Mouse (Mus musculus): ENCODE measurements around the gene Gpr26.

DNA sequence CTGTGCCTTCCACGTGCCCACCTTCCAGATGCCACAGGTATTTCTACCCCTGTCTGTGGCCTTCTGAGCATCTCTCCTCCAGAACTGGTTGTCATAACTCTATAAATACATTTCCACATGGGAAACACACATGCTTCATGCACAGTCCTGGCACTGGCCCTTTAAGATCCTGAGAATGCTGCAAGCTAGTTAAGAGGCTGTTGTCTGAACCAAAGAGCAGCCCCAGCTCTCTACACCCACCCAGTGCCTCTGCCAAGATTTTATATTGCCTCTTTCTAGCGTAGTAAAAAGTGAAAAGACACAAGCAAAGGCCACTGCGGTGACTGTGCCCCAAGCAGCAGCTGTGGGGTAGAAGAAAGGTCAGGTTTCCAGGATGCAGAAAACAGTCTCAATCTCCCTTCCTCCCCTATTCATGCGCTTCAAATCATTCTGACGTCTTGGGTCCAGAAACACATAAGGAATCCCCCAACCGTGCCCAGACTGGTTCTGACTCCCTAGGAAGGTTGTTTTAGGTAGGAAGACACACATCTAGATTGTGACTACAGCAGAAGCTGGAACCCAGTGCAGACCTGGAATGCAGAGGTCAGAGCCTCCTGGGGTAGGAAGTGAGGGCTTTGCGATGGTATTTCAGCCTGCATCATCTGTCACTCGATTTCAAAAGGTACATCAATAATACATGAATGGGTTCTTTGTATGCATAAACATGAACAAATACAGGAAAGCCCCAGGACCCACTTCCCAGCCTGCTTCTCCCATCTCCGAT lies 38.8 kb upstream of the Gpr26 start:
- no peak for TF ChIP-seq EP300 (IDR thresholded peaks at IDR 0.05; ENCODE audit: low read length)
- no peak for TF ChIP-seq CHD2 (IDR thresholded peaks at IDR 0.05; ENCODE audit: low read length)

Measured in CH12.LX (cell line).